Mouse (Mus musculus) adrenal gland, adult 2 months (tissue): Measurements from ENCODE around the gene Chrm3. TPM values are rescaled to one million over a fixed set of nuclear protein-coding genes. Genes with fewer than 3 reads are reported as not detected.

ENCODE experiments used
- DNase-seq: peaks from one replicate; pipeline ENCODE4 v3.0.0; 2021
- microRNA-seq, 2 experiments: library from miRNA; unstranded; fragments of <30 nt; microRNA quantifications; one replicate each; pipeline ENCODE4 v1.2.0; 2021
- polyA plus RNA-seq: library from polyadenylated mRNA; depleted of rRNA; stranded (reverse); fragments of >200 nt; gene quantifications from 2 replicates; pipeline ENCODE4 v1.2.3, GENCODE M21; 2012
- total RNA-seq, 2 experiments: library from RNA; stranded (reverse); gene quantifications; 2 replicates each; pipeline ENCODE4 v1.2.3; 2021

Gene Chrm3
- total and polyA plus RNA-seq, 3 experiments, result 3.0 to 4.5 (median 4.2) TPM

GRCm38 (mm10) chr13:9891088-9891487 lies 469.6 kb downstream of the Chrm3 start:
- no peak for DNase-seq

GRCm38 (mm10) chr13:9890460-9890859 lies 470.2 kb downstream of the Chrm3 start:
- DNase-seq, result no peak

GRCm38 (mm10) chr13:9889954-9890353 lies 470.7 kb downstream of the Chrm3 start:
- no peak for DNase-seq

GRCm38 (mm10) chr13:9888284-9888683 lies 472.4 kb downstream of the Chrm3 start:
- no peak for DNase-seq

GRCm38 (mm10) chr13:9887261-9887660 lies 473.4 kb downstream of the Chrm3 start:
- DNase-seq, result no peak

- no peak for DNase-seq
Measured at GRCm38 (mm10) chr13:9886465-9887135, 474.0 kb downstream of the Chrm3 start.

GRCm38 (mm10) chr13:9882362-9883282 lies 478.0 kb downstream of the Chrm3 start:
- DNase-seq, result peak; percentile 76

GRCm38 (mm10) chr13:9881930-9882329 lies 478.7 kb downstream of the Chrm3 start:
- no peak for DNase-seq

GRCm38 (mm10) chr13:9880401-9880800 lies 480.2 kb downstream of the Chrm3 start:
- DNase-seq, result no peak

GRCm38 (mm10) chr13:9878596-9879010 lies 482.0 kb downstream of the Chrm3 start:
- DNase-seq, result no peak

- peak; percentile 8 for DNase-seq
Measured at GRCm38 (mm10) chr13:9873377-9873776, 487.3 kb downstream of the Chrm3 start.

- DNase-seq, result no peak
Measured at GRCm38 (mm10) chr13:9866161-9866560, 494.5 kb downstream of the Chrm3 start.

- no peak for DNase-seq
Measured at GRCm38 (mm10) chr13:9847515-9847914, 513.1 kb downstream of the Chrm3 start.

- DNase-seq, result peak; percentile 48
Measured at GRCm38 (mm10) chr13:9846543-9847434, 513.9 kb downstream of the Chrm3 start.

GRCm38 (mm10) chr13:9834146-9834679 lies 526.4 kb downstream of the Chrm3 start:
- peak; percentile 53 for DNase-seq

- peak; percentile 24 for DNase-seq
Measured at GRCm38 (mm10) chr13:9826227-9826626, 534.4 kb downstream of the Chrm3 start.

Small RNAs within 50 kb of the gene (microRNA-seq; reads per million reads assigned to microRNA genes)
- 0 to 0.22 reads per million in 2 experiments for gene Gm24187
